Mouse (Mus musculus) telencephalon, adult 2 months (tissue): ENCODE measurements at regions not wholly inside any gene's neighbourhood (a gene's known extent, or its start where the extent isn't known, plus 50 kb on each side); places are given as distances from the start of the nearest gene placed in this dataset.

Experiments used
- DNase-seq: peaks from one replicate; pipeline ENCODE4 v3.0.0-alpha.2; 2011; ENCODE audit warnings: low read depth, low spot score

GRCm38 (mm10) chr9:24833766-24834165, 59.7 kb upstream of the Tbx20 start:
- no peak for DNase-seq

GRCm38 (mm10) chr9:24848210-24848609, 74.1 kb upstream of the Tbx20 start:
- no peak for DNase-seq

DNA sequence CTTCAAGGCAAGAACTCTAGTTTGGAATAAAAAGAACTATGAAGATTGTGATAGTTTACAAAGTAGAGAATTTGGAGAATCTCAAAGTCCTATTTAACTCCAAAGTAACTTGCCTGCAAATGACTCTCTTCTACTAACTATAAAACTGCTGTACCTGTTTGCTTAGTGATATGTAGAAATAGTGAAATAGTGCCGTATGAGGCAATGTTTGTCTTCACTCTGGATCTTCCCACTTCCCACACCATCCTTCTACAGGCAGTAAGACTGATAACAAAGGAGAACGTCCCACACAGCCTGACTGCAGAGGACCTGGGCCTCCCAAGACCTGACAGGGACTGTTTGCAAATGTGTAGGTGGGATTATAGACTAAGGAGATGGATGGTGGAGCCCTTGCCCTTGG, 85.4 kb upstream of the Tbx20 start:
- DNase-seq = no peak

- DNase-seq = no peak
Observed at GRCm38 (mm10) chr9:24866390-24867173, 92.5 kb upstream of the Tbx20 start.

DNA sequence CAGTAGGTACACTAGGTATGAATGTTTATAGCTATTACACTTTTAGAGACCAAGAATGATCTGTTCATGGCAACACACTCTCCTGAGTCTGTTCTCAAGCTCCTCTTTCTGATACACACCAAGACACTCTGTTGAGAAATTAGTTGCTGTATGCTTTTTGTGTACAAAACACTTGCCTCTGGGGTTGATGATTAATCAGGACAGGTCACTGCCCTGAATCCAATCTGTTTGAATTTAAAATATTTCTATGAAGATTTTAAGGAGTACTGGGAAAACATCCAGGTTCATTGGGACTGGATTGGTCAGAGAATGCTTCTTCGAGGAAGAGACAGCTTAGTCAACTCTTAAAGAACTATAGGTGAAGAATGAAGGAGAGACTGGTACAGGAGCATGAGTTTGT, 94.6 kb upstream of the Tbx20 start:
- no peak for DNase-seq

DNA sequence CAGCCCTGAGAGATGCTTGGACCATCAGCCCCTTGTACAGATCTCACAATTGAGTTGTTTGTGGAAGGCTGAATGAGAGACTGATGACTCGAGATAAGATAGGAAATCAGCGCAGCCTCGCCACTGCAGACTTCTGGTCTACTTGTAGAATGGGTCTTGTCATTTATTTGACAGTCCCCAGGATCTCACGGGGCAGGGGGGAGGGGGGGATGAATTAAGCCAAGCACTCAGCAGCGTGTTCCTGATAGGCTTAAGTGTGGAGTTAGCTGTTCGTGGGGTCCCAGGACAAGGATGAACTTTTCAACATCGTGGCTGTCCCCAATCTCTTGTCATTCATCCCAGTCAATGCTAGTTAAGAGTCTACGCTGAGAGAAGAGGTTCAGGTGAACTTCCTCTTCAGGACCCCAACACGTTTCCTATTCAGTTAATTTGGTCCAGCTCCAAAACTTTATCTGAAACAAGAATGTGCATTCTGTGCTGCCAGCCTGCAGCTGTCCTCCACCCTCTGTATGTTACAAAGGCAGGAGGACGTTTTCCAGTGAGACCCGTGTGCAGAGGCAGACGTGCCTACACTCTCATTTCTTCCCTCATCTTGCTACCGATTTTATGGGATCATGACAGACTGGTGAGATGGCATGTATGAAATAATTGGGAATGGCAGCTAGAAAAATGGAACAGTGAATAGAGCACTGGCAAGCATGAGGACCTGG, 100.5 kb upstream of the Tbx20 start:
- DNase-seq = no peak

DNA sequence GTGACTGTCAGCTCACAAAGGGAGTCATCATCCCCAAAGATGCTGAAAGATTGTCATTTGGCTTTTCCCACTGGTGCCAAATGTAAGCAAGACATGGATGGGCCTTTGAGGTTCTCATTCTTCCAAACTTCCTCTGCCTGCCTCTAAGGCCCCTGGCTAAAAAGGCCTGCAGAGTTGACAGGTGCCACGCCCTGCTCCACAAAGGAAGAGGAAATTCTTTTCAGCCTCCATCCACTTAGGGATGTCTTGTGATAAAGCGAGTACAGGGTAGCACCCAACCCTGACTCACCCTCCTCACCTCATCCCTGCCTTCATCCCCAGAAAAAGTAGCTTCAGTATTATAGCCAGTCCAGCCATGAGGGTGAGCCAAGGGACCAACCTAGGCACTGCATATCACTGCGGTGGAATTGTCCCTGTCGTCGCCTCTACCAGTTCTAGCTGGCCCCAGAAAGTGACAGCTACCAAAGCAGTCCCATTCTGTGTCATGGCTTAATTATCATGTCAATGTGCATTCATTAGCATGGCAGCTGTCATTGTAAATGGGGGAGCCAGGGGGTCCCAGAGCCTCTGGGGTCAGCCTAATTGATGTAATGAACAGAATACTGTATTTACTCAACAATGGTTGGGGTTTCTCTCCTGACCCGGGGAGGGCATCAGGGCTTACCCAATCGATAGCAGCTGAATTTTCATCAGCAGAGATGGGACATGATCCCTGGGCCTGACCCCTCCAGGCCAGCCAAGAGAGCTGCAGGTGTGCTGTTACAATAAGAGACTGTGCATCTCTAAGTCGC, 104.5 kb upstream of the Tbx20 start:
- DNase-seq = no peak

DNA sequence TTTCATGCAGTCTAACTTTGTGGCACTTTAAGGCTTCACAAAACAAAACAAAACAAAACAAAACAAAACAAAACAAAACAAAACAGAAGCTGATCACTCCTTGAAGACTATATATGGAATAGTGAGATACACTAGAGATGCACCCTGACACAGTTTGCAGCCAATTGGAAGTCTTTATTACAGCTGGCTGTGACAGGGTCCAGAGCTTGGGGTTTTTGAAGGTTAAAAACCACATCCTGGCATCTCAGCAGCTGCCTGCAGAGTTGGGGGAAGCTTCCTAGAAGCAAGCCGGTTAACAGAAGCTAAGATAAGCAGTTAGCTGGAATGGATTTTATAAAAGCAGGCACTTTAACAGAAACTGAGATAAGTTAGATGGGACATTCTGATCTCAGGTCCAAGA, 105.6 kb upstream of the Tbx20 start:
- DNase-seq = no peak

DNA sequence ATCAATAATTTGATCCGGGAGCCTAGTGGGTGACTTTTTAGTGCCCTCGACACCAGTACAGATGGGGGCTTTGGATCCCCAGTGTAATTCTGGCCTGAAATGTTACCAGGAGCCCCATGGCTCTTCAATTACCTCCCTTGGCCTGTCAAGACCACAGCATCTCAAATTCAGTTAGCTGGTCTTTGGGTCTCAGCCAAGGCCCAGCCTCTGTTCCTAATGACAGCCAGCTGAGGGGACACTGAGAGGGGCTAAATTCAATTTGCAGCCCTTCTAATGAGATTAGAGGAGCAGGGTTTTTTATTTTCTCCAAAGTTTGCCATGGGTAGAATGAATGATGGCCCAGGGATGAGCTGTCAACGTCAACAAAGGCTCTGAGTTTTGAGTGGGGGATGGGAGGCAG, 109.9 kb upstream of the Tbx20 start:
- no peak for DNase-seq

GRCm38 (mm10) chr9:24888282-24888681, 114.2 kb upstream of the Tbx20 start:
- no peak for DNase-seq

DNA sequence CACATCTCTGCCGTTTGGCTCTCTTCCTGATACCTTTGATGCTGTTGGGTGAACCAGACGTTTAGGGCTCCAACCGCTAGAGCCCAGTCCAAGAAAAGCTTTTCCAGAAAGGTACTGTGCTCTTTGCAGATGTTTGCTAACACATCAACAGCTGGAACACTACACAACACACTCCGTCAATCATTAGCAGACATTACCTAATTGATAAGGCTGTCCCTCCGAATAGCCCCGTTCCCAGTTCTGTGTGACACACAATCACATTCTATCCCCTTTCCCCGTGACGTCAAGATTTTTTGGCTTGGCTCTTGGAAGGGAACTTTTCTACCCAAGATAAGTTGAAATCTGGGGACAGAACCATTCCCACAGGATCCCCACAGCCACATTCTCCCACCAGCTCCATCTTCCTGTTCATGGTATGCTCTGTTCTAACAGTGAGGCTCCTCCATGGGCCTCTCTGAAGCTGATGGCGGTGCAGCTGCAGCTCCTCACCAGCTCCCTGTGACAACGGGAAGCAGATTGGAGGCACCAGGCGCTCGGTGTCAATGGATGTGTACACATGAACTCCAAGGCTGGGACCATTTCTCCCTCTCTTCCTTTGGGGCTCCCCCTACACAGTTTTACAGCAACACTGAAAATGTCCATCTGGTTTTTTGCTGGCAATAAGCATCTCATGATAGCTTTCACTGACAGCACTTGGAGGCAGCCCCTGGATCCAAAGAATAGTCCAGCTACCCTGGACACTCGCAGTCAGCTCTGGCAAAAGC, 122.6 kb upstream of the Tbx20 start:
- no peak for DNase-seq

DNA sequence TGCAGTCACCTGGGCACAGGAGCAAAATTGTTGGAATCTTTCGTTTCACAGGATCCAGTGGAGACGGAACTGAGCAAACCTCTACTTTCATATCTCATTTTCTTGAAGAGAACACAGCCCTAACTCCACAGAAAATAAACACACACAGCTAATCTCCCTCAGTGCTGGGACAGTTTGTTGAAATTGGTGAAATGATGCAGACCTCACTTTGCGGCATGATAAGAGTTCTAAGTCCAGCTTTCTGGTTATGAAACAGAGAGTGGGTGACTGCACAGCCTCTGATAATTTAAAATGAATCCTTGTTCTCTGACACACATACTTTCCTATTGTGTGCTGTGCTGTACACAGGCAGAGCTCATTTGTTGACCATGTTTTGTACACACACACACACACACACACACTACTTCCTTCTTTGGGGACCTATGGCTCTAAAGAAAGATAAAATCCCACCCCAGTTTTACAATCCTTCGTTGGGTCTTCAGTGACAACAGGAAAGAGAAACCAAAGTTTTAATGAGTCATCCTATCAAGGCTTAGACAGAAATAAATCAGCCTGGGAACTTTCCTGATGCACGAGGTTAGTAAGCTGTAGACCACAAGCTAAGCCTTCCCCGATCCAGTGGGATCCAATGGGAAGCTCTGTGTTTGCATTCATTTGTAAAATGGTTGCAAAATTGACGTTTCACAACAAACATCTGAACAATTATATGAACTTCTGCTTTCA, 125.3 kb upstream of the Tbx20 start:
- no peak for DNase-seq

- DNase-seq = no peak
Observed at GRCm38 (mm10) chr9:24903706-24904105, 129.6 kb upstream of the Tbx20 start.

DNA sequence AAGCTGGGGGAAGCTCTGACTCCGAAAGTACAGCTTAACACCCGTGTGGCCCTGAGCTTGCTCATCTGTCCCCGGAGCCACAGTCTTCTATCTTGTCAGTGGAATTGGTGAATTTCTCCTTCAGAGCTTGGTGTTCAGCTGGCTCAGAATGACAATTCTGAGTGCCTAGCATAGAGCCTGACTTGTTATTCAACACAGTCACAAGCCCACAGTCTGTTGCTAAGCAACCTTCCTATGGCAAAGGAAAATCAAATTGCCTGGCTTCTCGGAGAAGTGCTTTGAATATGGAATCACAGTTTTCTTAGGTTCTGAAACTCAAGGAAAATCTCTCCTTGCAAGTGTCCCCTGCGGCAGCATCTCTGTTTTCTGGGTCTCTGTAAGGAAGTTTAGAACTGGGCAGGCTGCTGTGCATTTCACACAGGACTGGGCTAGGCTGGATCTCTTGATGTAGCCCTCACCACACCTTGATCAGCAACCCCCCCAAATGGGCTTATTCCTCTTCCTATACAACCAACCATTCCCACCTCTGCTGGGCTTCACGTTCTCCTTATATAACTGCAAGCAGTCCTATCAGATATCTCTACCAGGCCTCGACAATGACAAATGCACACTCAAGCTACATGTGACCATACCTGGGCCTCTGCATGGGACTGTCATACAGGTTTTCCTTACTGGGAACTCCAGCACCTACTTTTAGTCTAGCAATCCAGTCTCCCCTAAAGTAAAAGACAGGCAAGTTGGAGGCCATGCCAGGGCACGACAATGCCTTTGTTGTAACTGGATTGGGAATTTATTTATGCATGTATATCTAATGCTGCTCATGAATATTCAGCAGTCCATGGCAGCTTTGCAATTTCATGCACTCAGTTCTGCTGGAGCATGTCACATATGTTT, 135.2 kb upstream of the Tbx20 start:
- DNase-seq = peak; percentile 76

DNA sequence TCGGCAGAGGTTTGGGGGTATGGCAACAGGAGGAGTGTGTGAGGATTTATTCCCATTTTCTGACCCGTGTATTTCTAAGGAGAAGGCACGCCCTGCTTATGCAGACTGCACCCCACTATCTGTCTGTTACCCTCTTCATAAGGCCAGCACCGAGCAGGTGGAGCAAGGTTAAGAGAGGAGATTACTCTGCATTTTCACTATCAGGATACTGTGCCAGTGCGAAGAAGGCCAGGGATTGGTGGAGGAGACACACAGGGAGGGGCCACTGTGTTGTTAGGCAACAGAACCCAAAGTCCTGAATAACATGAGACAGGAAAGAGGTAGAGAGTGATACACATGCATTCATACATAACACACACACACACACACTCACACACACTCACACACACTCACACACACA, 136.6 kb upstream of the Tbx20 start:
- DNase-seq = no peak

GRCm38 (mm10) chr9:24920031-24920445, 145.9 kb upstream of the Tbx20 start:
- DNase-seq = no peak

DNA sequence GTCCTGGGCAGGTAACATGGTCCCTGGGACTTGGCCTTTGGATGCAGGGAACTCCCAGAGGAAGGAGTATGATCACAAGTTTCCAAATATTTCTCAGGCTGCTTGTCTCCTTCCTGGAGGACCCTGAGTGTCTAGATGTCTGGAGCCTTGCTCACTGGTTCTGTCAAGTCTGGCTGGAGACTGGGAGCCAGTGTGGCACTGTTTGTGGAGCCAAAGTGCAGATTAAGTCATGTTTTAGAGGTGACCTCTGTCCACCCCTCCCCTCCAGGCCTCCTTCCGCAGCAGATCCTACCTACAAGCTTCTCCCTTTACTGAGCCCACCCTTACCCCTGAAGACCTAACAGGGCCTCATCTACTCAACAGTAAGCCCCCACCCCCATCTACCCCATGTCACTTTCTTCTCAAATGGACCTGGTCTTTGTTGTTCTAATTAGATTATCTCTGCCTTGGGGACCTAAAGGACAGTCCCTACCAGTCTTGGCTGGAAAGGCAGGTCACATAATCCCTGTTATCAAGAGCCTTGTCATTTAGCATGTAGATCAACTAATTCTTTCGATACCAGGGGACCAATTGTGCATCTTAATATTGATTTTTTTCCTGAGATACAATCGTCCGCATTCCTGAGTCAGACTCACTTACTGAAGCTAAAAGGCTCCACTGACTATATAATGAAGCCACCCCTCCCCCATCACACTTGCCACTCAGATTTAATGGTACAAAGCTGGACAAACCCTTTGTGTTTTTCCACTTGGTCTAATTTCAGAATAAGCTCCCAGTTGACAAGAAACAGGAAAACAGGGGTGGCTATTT, 148.2 kb upstream of the Tbx20 start:
- no peak for DNase-seq

DNA sequence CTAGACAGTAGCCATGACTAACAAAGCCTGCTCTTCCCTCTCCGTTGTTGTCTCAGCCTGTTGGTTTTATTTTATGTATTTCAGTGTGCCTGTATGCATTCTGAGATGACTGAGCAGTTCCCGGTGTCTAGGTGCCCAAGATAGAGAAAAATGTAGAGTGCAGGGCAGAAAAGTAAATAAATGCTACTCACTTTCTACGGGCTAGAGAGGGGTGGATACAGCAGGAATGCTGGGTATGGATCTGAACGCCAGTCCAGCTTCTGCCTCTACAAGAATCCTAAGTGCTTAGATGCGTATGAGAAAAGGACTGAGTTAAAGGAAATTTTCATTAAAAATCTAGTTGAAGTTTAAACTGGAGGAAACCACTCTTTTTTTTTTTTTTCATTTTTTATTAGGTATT, 149.4 kb upstream of the Tbx20 start:
- no peak for DNase-seq

- DNase-seq = no peak
Observed at GRCm38 (mm10) chr9:24937731-24938130, 151.5 kb upstream of the Gm10181 start.
